Mouse (Mus musculus) heart, embryonic 16.5 days (tissue): ENCODE results near the gene Atpaf2. TPM values are rescaled to one million over a fixed set of nuclear protein-coding genes. Genes with fewer than 3 reads are reported as not detected.
A peak's percentile ranks its signal among the peaks of the same experiment; 100 is the strongest.

ENCODE experiments used
- ATAC-seq: fragments of 200-750 bp; cut with Nextera tagmentation; replicated peaks from 2 replicates; pipeline ENCODE4 v1.8.0; 2017; ENCODE audit warnings: moderate number of reproducible peaks; ENCODE audit not compliant: insufficient read depth, low FRiP score; ENCODE audit errors: extremely low read depth
- H3K27ac ChIP-seq: fragments of 300-500 bp; sonication (generic); 2 replicates; pipeline ENCODE4 v1.5.1; 2014; ENCODE audit warnings: mild to moderate bottlenecking, low read length, control low read depth, moderate library complexity
- H3K27me3 ChIP-seq: fragments of 300-500 bp; sonication (generic); 2 replicates; pipeline ENCODE4 v1.6.1; 2014; ENCODE audit warnings: low read length, mixed read lengths; ENCODE audit not compliant: control insufficient read depth, insufficient read depth
- H3K36me3 ChIP-seq: fragments of 300-500 bp; sonication (generic); 2 replicates; pipeline ENCODE4 v1.6.1; 2014; ENCODE audit not compliant: control insufficient read depth, insufficient read depth
- H3K4me1 ChIP-seq: fragments of 300-500 bp; sonication (generic); 2 replicates; pipeline ENCODE4 v1.6.1; 2014; ENCODE audit warnings: low read length, mixed read lengths; ENCODE audit not compliant: control insufficient read depth, insufficient read depth
- H3K4me2 ChIP-seq: fragments of 300-500 bp; sonication (generic); 2 replicates; pipeline ENCODE4 v1.6.1; 2014; ENCODE audit warnings: low read depth, mild to moderate bottlenecking, control low read depth, low read length
- H3K4me3 ChIP-seq: fragments of 300-500 bp; sonication (generic); 2 replicates; pipeline ENCODE4 v1.5.1; 2014; ENCODE audit warnings: mild to moderate bottlenecking, control low read depth, low read length
- H3K9ac ChIP-seq: fragments of 300-500 bp; sonication (generic); 2 replicates; pipeline ENCODE4 v1.6.1; 2014; ENCODE audit warnings: low read length, control low read depth
- H3K9me3 ChIP-seq: fragments of 300-500 bp; sonication (generic); replicated peaks from 2 replicates; pipeline ENCODE4 v1.6.1; 2016; ENCODE audit warnings: low read length; ENCODE audit not compliant: control insufficient read depth
- WGBS: fragments of 180-500 bp; shearing (Covaris S2); extraction: QIAGEN DNeasy Blood & Tissue Kit; methylation state at CpG from one replicate; pipeline ENCODE4 v1.1.7; 2014; 5-methylcytosine and 5-hydroxymethylcytosine counted together
- polyA plus RNA-seq: library from polyadenylated mRNA; unstranded; fragments of >200 nt; fragmentation: Nextera tagmentation; extraction: Ambion mirVana; gene quantifications from 2 replicates; pipeline ENCODE4 v1.2.1, GENCODE M21; 2015

Atpaf2 gene
- polyA plus RNA-seq, 1 experiment from 2014 or later: 59.4 TPM

GRCm38 (mm10) chr11:60359936-60360335, 58.3 kb downstream of the Atpaf2 start:
- H3K27me3 ChIP-seq: no peaks in the 10 kb centered on the region
- 80% methylated on average over 1 of the region's 1 CpGs for whole genome bisulfite sequencing
- H3K4me1 ChIP-seq: no peaks in the 10 kb centered on the region; the same call in 1 of the 2 replicates
- H3K27ac ChIP-seq: no peak overlapping the region
- H3K4me2 ChIP-seq: no peak overlapping the region
- no peak for ATAC-seq
- no peak overlapping the region for H3K4me3 ChIP-seq
- H3K36me3 ChIP-seq: no peaks in the 10 kb centered on the region
- H3K9ac ChIP-seq: no peak overlapping the region
- no peaks in the 10 kb centered on the region for H3K9me3 ChIP-seq

DNA sequence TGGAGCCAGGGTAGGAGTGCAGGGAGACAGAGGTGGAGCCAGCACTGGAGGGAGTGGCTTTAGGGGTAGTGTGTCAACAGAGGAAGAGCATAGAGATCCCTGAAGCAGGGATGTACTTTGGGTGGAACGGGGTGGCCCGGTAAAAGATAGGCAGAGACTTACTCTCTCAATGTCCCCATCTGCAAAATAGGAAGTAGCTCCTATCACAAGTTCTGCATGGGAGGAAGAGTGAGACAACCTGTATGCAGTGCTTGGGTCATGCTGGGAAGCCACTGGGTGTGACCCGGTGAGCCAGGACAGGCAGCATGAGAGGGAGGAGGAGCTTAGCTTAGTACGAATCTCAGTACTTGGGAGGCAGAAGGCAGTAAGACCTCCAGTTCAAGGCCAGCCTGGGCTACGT, 59.1 kb downstream of the Atpaf2 start:
- Histone ChIP-seq H3K4me3 (no peak overlapping the region), H3K27me3 (no peaks in the 10 kb centered on the region), H3K36me3 (no peaks in the 10 kb centered on the region), H3K27ac (no peak overlapping the region), H3K4me2 (no peak overlapping the region), H3K4me1 (no peaks in the 10 kb centered on the region; the same call in 1 of the 2 replicates), H3K9ac (no peak overlapping the region), H3K9me3 (no peaks in the 10 kb centered on the region)
- 68% methylated on average over 5 of the region's 5 CpGs for WGBS
- ATAC-seq: no peak

DNA sequence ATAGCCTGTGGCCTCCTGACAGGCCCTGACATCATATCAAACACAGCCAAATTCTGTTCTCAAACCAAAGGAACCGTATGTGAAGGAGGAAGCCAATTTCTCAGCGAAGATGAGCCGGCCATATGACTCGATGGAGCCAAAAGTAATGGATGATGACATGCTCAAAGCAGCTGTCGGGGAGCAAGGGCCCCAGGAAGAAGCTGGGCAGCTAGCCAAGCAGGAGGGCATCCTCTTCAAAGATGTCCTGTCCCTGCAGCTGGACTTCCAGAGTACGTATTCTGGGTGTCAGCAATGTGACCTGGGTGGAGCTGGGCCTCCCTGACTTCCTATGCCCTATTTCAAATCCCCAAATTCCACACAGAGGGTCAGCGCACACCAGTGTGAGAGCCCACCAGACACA, 59.7 kb downstream of the Atpaf2 start:
- Histone ChIP-seq H3K4me1 (no peaks in the 10 kb centered on the region; the same call in 1 of the 2 replicates), H3K9me3 (no peaks in the 10 kb centered on the region), H3K4me2 (no peak overlapping the region), H3K36me3 (no peaks in the 10 kb centered on the region), H3K9ac (no peak overlapping the region), H3K27ac (no peak overlapping the region), H3K27me3 (no peaks in the 10 kb centered on the region), H3K4me3 (no peak overlapping the region)
- 43% methylated on average over 7 of the region's 7 CpGs for WGBS
- no peak for ATAC-seq

- H3K27ac ChIP-seq: no peak overlapping the region
- 25% methylated on average over 1 of the region's 1 CpGs for WGBS
- H3K4me1 ChIP-seq: peaks cover 2% of the 10 kb centered on the region; the same call in 1 of the 2 replicates
- no peak overlapping the region for H3K4me2 ChIP-seq
- no peak overlapping the region for H3K4me3 ChIP-seq
- H3K36me3 ChIP-seq: no peaks in the 10 kb centered on the region
- H3K9me3 ChIP-seq: no peaks in the 10 kb centered on the region
- no peak for ATAC-seq
- H3K9ac ChIP-seq: no peak overlapping the region
- no peaks in the 10 kb centered on the region for H3K27me3 ChIP-seq
These were observed 61.1 kb downstream of the Atpaf2 start for GRCm38 (mm10) chr11:60357116-60357515.

GRCm38 (mm10) chr11:60355952-60356351, 62.3 kb downstream of the Atpaf2 start:
- no peaks in the 10 kb centered on the region for H3K36me3 ChIP-seq
- H3K4me3 ChIP-seq: no peak overlapping the region
- H3K9me3 ChIP-seq: no peaks in the 10 kb centered on the region
- 78% methylated on average over 2 of the region's 2 CpGs for WGBS
- no peak overlapping the region for H3K9ac ChIP-seq
- no peak overlapping the region for H3K4me2 ChIP-seq
- no peak for ATAC-seq
- no peak overlapping the region for H3K27ac ChIP-seq
- peaks cover 10% of the 10 kb centered on the region for H3K4me1 ChIP-seq
- H3K27me3 ChIP-seq: no peaks in the 10 kb centered on the region

DNA sequence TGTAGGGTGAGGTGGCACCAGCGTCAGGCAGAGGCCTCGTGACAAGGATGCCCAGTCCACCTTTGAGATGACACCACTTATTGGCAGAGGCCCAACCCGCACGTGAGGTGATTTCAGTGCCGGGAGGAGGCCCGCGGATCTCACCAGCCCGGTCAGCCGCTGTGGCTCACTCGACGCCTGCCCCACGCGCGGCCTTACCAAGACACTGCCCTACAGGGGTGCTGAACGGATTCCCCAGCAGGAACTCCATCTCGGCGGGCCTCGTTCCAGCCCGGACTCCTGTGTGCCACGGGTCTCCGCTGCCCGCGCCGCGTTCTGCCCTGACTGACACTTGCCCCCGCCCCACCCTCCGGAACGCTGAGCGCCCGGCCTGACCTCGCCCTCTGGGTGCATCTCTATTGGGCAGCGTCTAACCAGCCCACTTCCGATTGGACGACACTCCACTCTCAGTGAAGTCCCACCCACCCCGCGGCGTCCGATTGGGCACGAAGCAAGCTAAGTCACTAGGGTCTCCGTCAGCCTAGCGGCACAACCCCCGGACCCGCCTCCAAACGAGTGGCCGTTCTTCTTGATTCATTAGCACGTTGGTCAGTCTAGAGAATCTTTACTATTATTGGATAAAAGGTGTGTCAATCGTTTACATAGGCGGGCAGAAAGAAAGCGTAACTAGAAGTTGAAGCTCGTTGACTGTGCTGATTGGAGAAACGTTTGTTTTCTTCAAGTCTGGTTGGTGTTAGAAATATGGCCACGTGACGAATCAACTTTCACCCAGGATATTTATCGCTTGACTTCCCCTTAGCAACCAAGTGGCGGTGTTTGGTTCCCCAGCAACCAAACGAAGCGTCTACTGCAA, 65.5 kb downstream of the Atpaf2 start, which contains the start of the genes Tom1l2 and Drc3:
Gene Tom1l2 (minus strand): TSS at position 347 of the 853 bp plus-strand sequence.
Gene Drc3 (plus strand): TSS at position 771 of the 853 bp plus-strand sequence.
- Histone ChIP-seq H3K4me1 (peaks cover 15% of the 10 kb centered on the region), H3K9ac (peak within 1 kb of the TSS; percentile 95), H3K4me3 (peak within 1 kb of the TSS; percentile 91), H3K9me3 (no peaks in the 10 kb centered on the region), H3K27me3 (no peaks in the 10 kb centered on the region), H3K4me2 (peak within 1 kb of the TSS; percentile 94), H3K36me3 (no peaks in the 10 kb centered on the region), H3K27ac (peak within 1 kb of the TSS; percentile 93)
- peak; percentile 99 for ATAC-seq
- WGBS: under 1% methylated on average over 57 of the region's 57 CpGs

DNA sequence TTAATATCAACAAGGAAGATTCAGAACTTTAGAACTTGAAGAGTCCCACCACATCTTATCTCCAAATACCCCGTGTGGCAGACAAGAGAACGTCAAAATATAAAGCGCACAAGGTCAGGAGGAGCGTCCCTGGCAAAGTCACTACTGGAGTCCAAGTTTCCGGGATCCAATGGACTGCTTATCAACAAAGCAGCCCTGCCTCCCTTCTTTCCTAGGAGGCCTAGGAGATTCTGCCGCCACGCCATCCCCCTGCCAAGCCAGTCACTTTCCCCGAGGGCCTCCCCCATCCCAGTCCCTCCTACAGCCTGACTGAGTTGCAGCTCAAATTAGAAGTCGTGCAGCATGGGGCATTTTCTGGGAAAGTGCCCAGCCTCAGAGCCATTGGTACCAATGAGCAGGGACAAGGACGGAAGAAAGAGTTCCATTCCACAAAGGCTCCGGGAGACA, 66.3 kb downstream of the Atpaf2 start:
- Histone ChIP-seq H3K36me3 (no peaks in the 10 kb centered on the region), H3K27ac (peak overlapping the region; percentile 93), H3K9ac (peak overlapping the region; percentile 95), H3K27me3 (no peaks in the 10 kb centered on the region), H3K4me2 (peak overlapping the region; percentile 94), H3K4me1 (peaks cover 15% of the 10 kb centered on the region), H3K9me3 (no peaks in the 10 kb centered on the region), H3K4me3 (peak overlapping the region; percentile 91)
- ATAC-seq: no peak
- 6% methylated on average over 11 of the region's 11 CpGs for WGBS

- H3K27ac ChIP-seq: peak overlapping the region; percentile 93
- H3K27me3 ChIP-seq: no peaks in the 10 kb centered on the region
- H3K9me3 ChIP-seq: no peaks in the 10 kb centered on the region
- peaks cover 19% of the 10 kb centered on the region for H3K4me1 ChIP-seq
- H3K4me3 ChIP-seq: peak overlapping the region; percentile 91
- H3K9ac ChIP-seq: peak overlapping the region; percentile 95
- no peak for ATAC-seq
- peak overlapping the region; percentile 94 for H3K4me2 ChIP-seq
- WGBS: 41% methylated on average over 2 of the region's 2 CpGs
- no peaks in the 10 kb centered on the region for H3K36me3 ChIP-seq
These were observed 66.9 kb downstream of the Atpaf2 start for GRCm38 (mm10) chr11:60351388-60351787.
